Mouse (Mus musculus): ENCODE results near the gene Pacrg.

DNA sequence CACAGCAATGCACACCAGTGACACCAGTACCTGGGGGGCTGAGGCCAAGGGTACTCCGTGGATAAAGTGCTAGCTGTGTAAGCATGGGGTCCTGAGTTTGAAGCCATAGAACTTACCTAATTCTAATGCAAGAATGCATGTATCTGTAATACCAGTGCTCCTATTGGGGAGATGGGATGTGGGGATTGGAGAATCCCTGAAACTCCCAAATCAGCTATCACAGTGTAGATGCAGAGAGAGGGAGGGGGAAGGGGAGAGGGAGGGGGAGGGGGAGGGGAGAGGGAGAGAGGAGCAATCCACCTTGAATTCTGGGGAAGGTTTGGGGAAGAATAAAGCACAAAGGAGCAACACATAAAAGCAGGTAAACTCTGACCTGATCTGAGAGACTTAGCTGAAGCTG lies 405.2 kb downstream of the Pacrg start:
- no peak for TF ChIP-seq CTCF (IDR thresholded peaks at IDR 0.05; ENCODE audit: low read depth)
- no peak for TF ChIP-seq EP300 (optimal IDR thresholded peaks at IDR 0.05)

Data from stomach, postnatal 0 days (tissue).